Mouse (Mus musculus) liver, adult 2 months (tissue): ENCODE results near the gene Ttc21a.

Experiments used
- CTCF ChIP-seq: fragments of 200-500 bp; IDR thresholded peaks from 2 replicates; pipeline ENCODE4 v1.5.1; 2011; ENCODE audit warnings: low read depth, low read length, control low read depth
- POLR2A ChIP-seq: fragments of 200-500 bp; IDR thresholded peaks from 2 replicates; pipeline ENCODE4 v1.6.1; 2011; ENCODE audit warnings: low read length, control low read depth; ENCODE audit not compliant: insufficient read depth; ENCODE audit errors: extremely low read depth

GRCm38 (mm10) chr9:119975286-119975685 is 37.9 kb downstream of the Ttc21a start:
- TF ChIP-seq CTCF (no peak), POLR2A (no peak)
